Mouse (Mus musculus) forebrain, embryonic 13.5 days (tissue): ENCODE results near the gene Flt1. TPM values are rescaled to one million over a fixed set of nuclear protein-coding genes. Genes with fewer than 3 reads are reported as not detected.
"Not testable (repeated sequence)": the region's sequence is repeated elsewhere in the genome, so short reads cannot be mapped to it uniquely, and the experiment has no call there.

Experiments
- ATAC-seq: fragments of 200-750 bp; cut with Nextera tagmentation; 2 replicates; pipeline ENCODE4 v1.8.0; 2017
- H3K27ac ChIP-seq: fragments of 300-500 bp; sonication (generic); 2 replicates; pipeline ENCODE4 v1.5.1; 2015; ENCODE audit warnings: inconsistent platforms, mild to moderate bottlenecking, moderate library complexity
- H3K27me3 ChIP-seq: fragments of 300-500 bp; sonication (generic); 2 replicates; pipeline ENCODE4 v1.6.1; 2015; ENCODE audit warnings: mild to moderate bottlenecking, inconsistent platforms
- H3K36me3 ChIP-seq: fragments of 300-500 bp; sonication (generic); 2 replicates; pipeline ENCODE4 v1.6.1; 2015; ENCODE audit warnings: mild to moderate bottlenecking, inconsistent platforms; ENCODE audit not compliant: poor library complexity, severe bottlenecking
- H3K4me1 ChIP-seq: fragments of 300-500 bp; sonication (generic); 2 replicates; pipeline ENCODE4 v1.6.1; 2015; ENCODE audit warnings: inconsistent platforms
- H3K4me2 ChIP-seq: fragments of 300-500 bp; sonication (generic); 2 replicates; pipeline ENCODE4 v1.6.1; 2015; ENCODE audit warnings: inconsistent platforms, mild to moderate bottlenecking, moderate library complexity
- H3K4me3 ChIP-seq: fragments of 300-500 bp; sonication (generic); 2 replicates; pipeline ENCODE4 v1.5.1; 2015; ENCODE audit warnings: mild to moderate bottlenecking, inconsistent platforms
- H3K9ac ChIP-seq: fragments of 300-500 bp; sonication (generic); 2 replicates; pipeline ENCODE4 v1.6.1; 2015; ENCODE audit warnings: mild to moderate bottlenecking, inconsistent platforms
- H3K9me3 ChIP-seq: fragments of 300-500 bp; sonication (generic); replicated peaks from 2 replicates; pipeline ENCODE4 v1.6.1; 2016; ENCODE audit warnings: inconsistent platforms
- WGBS: fragments of 180-500 bp; shearing (Covaris S2); methylation state at CpG from one replicate; pipeline ENCODE4 v1.1.7; 2015; 5-methylcytosine and 5-hydroxymethylcytosine counted together
- polyA plus RNA-seq: library from polyadenylated mRNA; unstranded; fragments of >200 nt; fragmentation: Nextera tagmentation; extraction: Ambion mirVana; gene quantifications from 2 replicates; pipeline ENCODE4 v1.2.1, GENCODE M21; 2015

The Flt1 gene
- polyA plus RNA-seq, 1 experiment from 2014 or later = 8.5 TPM

DNA sequence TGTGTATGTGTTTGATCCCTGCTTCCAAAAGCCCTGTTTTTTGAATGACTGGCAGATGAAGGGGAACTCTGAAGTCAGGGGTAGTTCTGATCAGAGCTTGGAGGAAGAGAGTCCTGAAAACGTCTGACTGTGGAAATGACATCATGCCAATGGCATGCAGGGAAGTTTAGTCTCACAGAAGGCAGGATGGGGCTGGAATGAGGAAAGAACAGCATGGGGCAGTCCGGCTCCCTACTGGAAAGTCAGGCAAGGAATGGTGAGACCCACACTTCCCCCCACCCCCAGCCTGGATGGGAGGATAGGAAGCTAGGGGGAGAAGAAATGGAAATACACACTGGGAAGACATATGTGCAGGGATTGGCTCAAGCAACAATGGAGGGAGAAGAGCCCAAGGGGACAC is 105.6 kb downstream of the Flt1 start:
- Histone ChIP-seq H3K4me1 (no peaks in the 10 kb centered on the region), H3K4me2 (no peak overlapping the region), H3K36me3 (no peaks in the 10 kb centered on the region), H3K9ac (no peak overlapping the region), H3K9me3 (no peaks in the 10 kb centered on the region), H3K27me3 (no peaks in the 10 kb centered on the region), H3K27ac (no peak overlapping the region), H3K4me3 (no peak overlapping the region)
- 13% methylated on average over 2 of the region's 2 CpGs for WGBS
- ATAC-seq = no peak

DNA sequence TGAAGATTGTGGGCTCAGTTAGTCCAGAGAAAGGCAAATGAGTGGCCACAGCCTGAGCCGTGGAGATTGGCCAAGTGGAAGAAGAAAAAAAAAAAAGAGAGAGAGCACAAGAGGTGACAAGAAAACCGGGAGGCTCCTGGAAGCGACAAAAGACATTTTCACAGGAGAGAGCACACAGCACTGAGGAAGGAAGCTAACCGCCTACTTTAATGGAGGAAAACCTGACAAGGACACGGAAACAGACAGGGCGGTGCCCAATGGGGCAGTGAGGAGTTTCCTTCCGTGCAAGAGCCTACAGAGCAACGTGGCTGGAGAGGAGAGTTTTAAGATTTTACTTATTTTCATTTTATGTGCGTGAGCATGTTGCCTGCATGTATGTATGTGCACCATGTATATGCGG is 107.6 kb downstream of the Flt1 start:
- Histone ChIP-seq H3K9me3 (no peaks in the 10 kb centered on the region), H3K27me3 (no peaks in the 10 kb centered on the region), H3K4me1 (no peaks in the 10 kb centered on the region), H3K27ac (no peak overlapping the region), H3K9ac (no peak overlapping the region), H3K36me3 (no peaks in the 10 kb centered on the region), H3K4me3 (no peak overlapping the region), H3K4me2 (no peak overlapping the region)
- WGBS = 90% methylated on average over 10 of the region's 10 CpGs
- ATAC-seq = no peak

DNA sequence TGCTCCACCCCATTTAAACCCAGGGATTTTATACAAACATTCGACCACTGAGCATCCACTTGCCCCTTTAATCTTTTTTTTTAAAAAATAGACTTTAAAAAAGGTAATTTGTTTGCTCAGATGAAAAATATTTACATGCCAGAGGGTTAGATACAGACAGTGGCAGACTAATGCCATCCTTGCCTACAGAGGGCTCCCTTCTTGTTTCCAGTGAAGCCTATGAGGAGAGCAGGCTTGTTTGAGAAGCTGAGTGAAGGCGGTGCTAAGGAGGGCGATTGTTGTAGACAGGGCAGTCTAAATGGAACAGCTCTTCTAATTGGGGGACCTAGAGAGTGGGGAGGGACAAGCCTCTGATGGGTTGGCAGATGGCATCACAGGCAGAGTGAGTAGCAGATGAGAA is 109.4 kb downstream of the Flt1 start:
- Histone ChIP-seq H3K27ac (no peak overlapping the region), H3K36me3 (no peaks in the 10 kb centered on the region), H3K4me1 (no peaks in the 10 kb centered on the region), H3K4me3 (no peak overlapping the region), H3K9ac (no peak overlapping the region), H3K9me3 (no peaks in the 10 kb centered on the region), H3K27me3 (no peaks in the 10 kb centered on the region), H3K4me2 (no peak overlapping the region)
- no peak for ATAC-seq
- WGBS = 78% methylated on average over 3 of the region's 3 CpGs

DNA sequence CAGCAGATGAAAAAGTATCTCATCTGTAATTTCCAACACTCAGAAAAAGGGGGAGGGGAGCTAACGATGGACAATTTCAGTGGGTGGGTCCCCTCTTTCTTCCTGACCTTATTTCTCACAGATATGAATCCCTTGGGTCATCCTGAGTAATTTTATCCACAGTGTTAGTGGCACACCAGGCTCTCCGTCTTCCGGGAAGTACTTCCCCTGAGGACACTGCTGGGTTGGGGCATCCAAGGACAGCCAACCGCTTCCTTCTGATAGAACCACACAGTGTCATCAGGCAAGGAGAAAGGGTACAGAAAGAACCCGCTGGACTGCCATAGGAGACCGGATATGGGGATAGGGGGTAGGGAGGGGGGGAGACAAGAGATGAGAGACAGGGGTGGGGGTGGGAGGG is 111.2 kb downstream of the Flt1 start:
- no peak overlapping the region for H3K4me3 ChIP-seq
- no peaks in the 10 kb centered on the region for H3K36me3 ChIP-seq
- no peaks in the 10 kb centered on the region for H3K27me3 ChIP-seq
- no peak overlapping the region for H3K4me2 ChIP-seq
- ATAC-seq = no peak
- no peaks in the 10 kb centered on the region for H3K9me3 ChIP-seq
- WGBS = 94% methylated on average over 6 of the region's 6 CpGs
- no peaks in the 10 kb centered on the region for H3K4me1 ChIP-seq
- no peak overlapping the region for H3K9ac ChIP-seq
- H3K27ac ChIP-seq = no peak overlapping the region

DNA sequence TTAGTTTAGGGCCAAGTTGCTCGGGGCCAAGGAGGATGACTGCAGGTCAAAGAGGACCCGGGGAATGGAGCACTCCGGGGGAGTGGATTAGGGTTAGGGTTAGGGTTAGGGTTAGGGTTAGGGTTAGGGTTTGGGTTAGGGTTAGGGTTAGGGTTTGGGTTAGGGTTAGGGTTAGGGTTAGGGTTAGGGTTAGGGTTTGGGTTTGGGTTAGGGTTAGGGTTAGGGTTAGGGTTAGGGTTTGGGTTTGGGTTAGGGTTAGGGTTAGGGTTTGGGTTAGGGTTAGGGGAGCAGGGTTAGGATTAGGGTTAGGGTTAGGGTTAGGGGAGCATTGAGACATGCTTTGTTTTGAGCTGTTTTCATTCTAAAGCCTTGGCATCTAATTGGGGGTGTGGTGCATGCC is 114.5 kb downstream of the Flt1 start:
- H3K4me3 ChIP-seq, H3K36me3 ChIP-seq, H3K9ac ChIP-seq, H3K4me2 ChIP-seq, H3K27ac ChIP-seq, H3K27me3 ChIP-seq, ATAC-seq, H3K9me3 ChIP-seq, H3K4me1 ChIP-seq: not testable (repeated sequence)
- WGBS = 84% methylated on average over 3 of the region's 3 CpGs

DNA sequence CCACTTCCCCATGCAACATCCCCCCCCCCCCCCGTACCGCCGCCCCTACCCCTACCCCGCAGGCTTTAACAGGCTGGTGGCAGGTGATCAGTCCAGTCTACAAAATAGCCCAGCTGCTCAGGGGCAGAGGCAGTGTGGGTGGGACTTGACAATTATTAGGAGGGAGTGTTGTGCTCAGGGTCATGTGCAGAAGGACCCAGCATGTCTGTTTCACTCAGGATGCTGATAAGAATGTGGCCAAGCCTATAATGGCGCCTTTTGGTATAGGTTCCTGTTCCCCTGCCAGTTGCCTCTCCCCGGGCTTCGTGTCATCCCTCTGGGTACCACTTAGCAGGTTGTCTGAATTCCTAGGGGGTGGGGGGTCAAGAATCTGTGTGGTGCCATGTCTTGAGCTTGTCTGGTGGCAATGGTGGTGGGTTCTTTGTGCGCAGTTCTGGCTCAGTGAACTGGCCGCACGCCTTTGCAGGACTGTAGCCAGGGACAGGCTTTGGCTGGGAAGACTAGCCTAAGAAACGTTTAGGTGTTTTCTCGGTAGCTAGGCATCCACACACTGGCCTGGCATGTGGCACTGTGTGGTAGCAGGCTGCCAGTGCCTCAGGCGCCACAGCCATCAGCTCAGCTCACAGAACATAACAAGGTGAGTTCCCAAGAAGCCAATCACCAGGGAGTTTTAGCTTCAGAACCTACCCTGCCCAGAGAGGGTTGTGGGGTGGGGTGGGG is 118.4 kb downstream of the Flt1 start:
- Histone ChIP-seq H3K4me2 (no peak overlapping the region), H3K4me1 (no peaks in the 10 kb centered on the region), H3K9me3 (no peaks in the 10 kb centered on the region), H3K27ac (no peak overlapping the region), H3K9ac (no peak overlapping the region), H3K36me3 (no peaks in the 10 kb centered on the region), H3K4me3 (no peak overlapping the region), H3K27me3 (no peaks in the 10 kb centered on the region)
- WGBS = 88% methylated on average over 13 of the region's 13 CpGs
- no peak for ATAC-seq

DNA sequence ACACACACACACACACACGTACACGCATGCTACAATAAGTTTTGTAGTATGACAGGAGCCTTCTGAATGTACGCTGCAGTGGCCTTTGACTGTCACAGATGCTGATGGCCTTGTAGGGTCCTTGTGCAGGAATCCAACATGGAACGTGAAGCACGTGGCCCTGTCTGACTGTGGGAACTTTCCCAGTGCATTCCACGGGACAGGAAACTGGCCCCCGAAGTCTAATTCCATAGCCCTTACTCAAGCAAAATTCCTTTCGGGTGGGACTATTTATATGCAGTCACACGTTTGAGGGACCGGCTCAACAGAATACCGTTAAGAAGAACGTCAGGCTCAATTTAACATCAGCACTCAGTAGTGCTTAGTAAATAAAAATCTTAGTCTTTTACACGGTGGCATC is 119.1 kb downstream of the Flt1 start:
- Histone ChIP-seq H3K4me1 (no peaks in the 10 kb centered on the region), H3K9me3 (no peaks in the 10 kb centered on the region), H3K27me3 (no peaks in the 10 kb centered on the region), H3K36me3 (no peaks in the 10 kb centered on the region), H3K4me2 (no peak overlapping the region), H3K4me3 (no peak overlapping the region), H3K27ac (no peak overlapping the region), H3K9ac (no peak overlapping the region)
- no peak for ATAC-seq
- WGBS = 91% methylated on average over 13 of the region's 13 CpGs

DNA sequence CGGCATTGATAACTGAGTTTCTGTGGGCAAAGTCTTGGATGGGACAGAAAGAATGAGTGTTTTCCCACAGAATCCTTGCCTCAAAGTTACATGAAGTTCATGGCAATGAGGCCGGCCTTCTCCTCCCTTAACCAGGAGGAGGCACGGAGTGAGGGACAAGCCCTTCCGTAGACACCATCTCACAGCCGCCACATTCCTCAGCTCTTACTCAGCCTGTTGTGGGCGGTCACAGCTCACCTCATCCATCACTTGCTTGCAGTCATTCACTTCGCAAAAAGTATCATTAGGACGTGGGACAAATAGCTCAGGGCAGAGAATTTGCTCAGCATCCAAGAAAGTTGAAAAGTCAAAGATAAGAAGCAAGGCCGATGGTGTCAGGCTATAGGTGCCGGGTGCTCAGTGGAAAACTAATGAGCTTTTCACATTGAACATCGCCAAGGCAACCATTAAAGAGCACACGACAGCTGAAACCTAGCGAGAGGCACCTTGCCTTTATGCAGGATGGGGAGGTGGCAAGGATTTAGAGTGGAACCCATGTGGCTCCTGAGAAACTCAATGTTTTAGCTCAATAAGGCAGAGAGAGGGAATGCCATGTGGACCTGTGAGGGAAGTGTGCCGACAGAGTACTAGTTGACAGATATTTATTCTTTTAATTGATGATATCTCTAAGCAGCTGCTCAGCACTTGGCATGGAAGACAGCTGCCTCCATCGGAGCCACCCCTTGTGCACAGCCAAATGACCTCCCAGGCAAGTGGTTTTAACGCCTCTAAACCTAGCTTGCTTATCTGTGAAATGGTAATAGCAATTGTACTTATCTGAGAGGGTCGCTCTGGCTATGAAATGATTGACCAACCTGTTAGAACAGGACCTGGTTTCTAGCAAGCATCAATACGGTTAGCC is 124.1 kb downstream of the Flt1 start:
- no peaks in the 10 kb centered on the region for H3K27me3 ChIP-seq
- H3K9me3 ChIP-seq = no peaks in the 10 kb centered on the region
- 0 out of 2 replicates have a peak, but pooled peaks cover 4% of the 10 kb centered on the region for H3K4me1 ChIP-seq
- H3K4me2 ChIP-seq = no peak overlapping the region
- H3K4me3 ChIP-seq = no peak overlapping the region
- no peak for ATAC-seq
- H3K9ac ChIP-seq = no peak overlapping the region
- WGBS = 79% methylated on average over 18 of the region's 18 CpGs
- H3K27ac ChIP-seq = no peak overlapping the region
- H3K36me3 ChIP-seq = no peaks in the 10 kb centered on the region

DNA sequence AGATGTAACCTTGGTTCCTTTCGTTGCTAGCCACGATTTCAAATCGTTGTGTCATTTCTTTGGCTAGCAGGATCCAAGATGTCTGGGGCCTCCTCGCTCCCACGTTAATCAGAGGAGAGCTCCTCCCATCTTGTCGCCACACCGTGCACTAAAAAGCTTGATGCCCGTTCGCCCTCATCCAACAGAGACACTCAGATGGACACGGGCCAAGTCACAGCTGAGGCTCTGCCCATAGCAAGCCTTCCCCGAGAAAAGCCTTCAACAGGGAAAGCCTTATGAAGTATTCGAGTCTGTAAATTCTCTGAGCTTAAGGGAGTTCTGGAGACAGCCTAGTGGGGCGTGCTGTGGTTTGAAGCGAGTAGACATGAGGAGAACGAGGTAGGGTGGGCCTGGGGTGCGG is 128.0 kb downstream of the Flt1 start:
- Histone ChIP-seq H3K9ac (no peak overlapping the region), H3K27ac (no peak overlapping the region), H3K36me3 (no peaks in the 10 kb centered on the region), H3K27me3 (no peaks in the 10 kb centered on the region), H3K9me3 (no peaks in the 10 kb centered on the region), H3K4me2 (no peak overlapping the region), H3K4me3 (no peak overlapping the region), H3K4me1 (0 out of 2 replicates have a peak, but pooled peaks cover 4% of the 10 kb centered on the region)
- 70% methylated on average over 16 of the region's 16 CpGs for WGBS
- ATAC-seq = no peak

DNA sequence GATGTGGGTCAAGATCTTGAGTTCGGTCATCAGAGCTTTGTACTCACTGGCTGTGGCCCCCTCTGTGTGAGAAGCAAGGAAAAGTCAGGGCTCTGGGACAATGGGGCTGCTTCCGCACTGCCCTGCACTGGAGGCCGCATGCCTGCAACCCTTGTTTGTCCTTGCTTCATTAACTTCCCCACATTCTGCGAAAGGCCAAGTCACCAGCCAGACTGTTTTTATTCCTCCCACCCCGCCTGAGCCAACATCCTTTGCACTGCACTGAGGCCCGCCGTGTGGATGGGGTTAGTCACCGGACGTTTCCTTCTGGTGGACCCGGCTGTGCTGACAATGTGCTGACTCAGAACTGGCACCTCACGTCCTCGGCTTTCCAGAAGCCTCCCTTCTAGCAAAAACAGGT is 136.0 kb downstream of the Flt1 start:
- H3K9ac ChIP-seq = no peak overlapping the region
- H3K9me3 ChIP-seq = no peaks in the 10 kb centered on the region
- no peak for ATAC-seq
- H3K27me3 ChIP-seq = no peaks in the 10 kb centered on the region
- no peaks in the 10 kb centered on the region for H3K4me1 ChIP-seq
- H3K36me3 ChIP-seq = no peaks in the 10 kb centered on the region
- 71% methylated on average over 12 of the region's 12 CpGs for WGBS
- H3K4me2 ChIP-seq = no peak overlapping the region
- H3K27ac ChIP-seq = no peak overlapping the region
- no peak overlapping the region for H3K4me3 ChIP-seq

DNA sequence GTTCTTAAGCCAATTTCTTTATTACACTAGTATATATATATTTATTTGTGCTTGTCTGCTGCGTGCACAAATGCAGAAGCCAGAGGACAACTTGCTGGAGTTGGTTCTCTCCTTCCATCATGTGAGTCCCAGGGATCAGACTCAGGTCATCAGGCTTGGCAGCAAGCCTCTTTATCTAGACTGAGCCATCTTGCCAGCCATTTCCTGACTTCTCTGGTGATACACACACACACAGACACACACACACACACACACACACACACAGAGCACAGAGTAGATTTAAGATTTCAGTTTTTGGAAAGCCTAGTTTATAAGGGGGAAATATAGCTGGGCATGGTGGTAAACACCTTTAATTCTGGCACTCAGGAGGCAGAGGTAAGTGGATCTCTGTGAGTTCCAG is 140.7 kb downstream of the Flt1 start:
- H3K36me3 ChIP-seq = no peaks in the 10 kb centered on the region
- H3K9me3 ChIP-seq = no peaks in the 10 kb centered on the region
- no peak overlapping the region for H3K9ac ChIP-seq
- 95% methylated on average over 1 of the region's 1 CpGs for WGBS
- ATAC-seq = no peak
- no peak overlapping the region for H3K4me2 ChIP-seq
- H3K27me3 ChIP-seq = no peaks in the 10 kb centered on the region
- H3K27ac ChIP-seq = no peak overlapping the region
- H3K4me1 ChIP-seq = no peaks in the 10 kb centered on the region
- no peak overlapping the region for H3K4me3 ChIP-seq

DNA sequence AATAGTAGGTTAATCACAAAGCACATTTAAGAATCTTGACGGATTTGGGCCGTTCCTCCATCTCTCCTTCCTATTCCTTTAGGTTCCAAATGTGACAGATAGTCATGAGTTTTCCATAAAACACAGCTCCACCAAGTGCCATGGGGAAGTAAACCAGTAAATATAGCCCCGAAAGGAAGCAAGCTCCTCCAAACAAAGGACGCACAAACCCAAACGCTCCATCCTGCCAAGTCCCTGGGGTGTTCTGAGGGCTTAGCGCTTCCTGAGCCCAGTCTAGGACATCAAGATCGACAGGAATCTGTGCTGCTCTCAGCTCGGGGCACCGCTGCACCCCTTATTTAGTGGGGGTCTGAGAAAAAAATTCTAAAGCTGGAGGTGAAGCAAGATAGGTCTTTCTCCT is 141.2 kb downstream of the Flt1 start:
- Histone ChIP-seq H3K27ac (no peak overlapping the region), H3K27me3 (no peaks in the 10 kb centered on the region), H3K4me2 (no peak overlapping the region), H3K4me1 (no peaks in the 10 kb centered on the region), H3K9me3 (no peaks in the 10 kb centered on the region), H3K36me3 (no peaks in the 10 kb centered on the region), H3K9ac (no peak overlapping the region), H3K4me3 (no peak overlapping the region)
- WGBS = 82% methylated on average over 9 of the region's 9 CpGs
- ATAC-seq = no peak
